Mouse (Mus musculus) megakaryocyte, embryonic 14.5 days (primary cell): Measurements from ENCODE around the gene Cpd.

ENCODE experiments used
- FLI1 ChIP-seq: IDR thresholded peaks from 2 replicates; pipeline ENCODE4 v1.6.1; 2012; ENCODE audit warnings: low read length, inconsistent platforms, mixed read lengths
- GATA1 ChIP-seq: IDR thresholded peaks from 3 replicates; pipeline ENCODE4 v1.6.1; 2012; ENCODE audit warnings: mixed read lengths, low read length, inconsistent platforms, borderline replicate concordance

DNA sequence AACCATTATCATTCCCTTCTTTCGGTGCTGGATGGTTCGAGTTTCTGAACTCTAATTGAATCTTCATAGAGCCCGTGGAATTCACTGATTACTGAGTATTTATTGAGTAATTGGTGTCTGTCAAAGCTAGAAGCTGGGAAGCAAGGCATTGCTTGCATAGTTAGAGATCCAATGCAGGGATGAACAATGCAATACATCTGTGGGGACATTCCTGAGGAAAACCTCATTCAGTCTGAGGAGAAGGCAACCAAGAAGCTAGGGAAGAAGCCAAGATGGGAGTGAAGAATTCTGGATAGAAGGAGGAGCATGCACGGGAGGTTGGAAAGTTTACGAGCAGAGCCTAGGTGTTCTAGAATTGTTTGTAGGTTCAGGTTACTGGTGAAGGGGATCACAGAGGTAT, 1.3 kb upstream of the Cpd start:
- TF ChIP-seq GATA1 = no peak
- TF ChIP-seq FLI1 = no peak
